Mouse (Mus musculus): ENCODE measurements at regions not wholly inside any gene's neighbourhood (a gene's known extent, or its start where the extent isn't known, plus 50 kb on each side); places are given as distances from the start of the nearest gene placed in this dataset.

GRCm38 (mm10) chr5:119944371-119944770 lies 111.9 kb downstream of the Tbx5 start:
- no peak for DNase-seq (ENCODE audit: low read depth, low spot score)

GRCm38 (mm10) chr5:119948399-119948798 lies 115.9 kb downstream of the Tbx5 start:
- peak; percentile 57 for DNase-seq (ENCODE audit: low read depth, low spot score)

GRCm38 (mm10) chr5:119952085-119952484 lies 119.6 kb downstream of the Tbx5 start:
- no peak for DNase-seq (ENCODE audit: low read depth, low spot score)

GRCm38 (mm10) chr5:119953189-119953588 lies 120.7 kb downstream of the Tbx5 start:
- DNase-seq (ENCODE audit: low read depth, low spot score) = no peak

GRCm38 (mm10) chr5:119953811-119954566 lies 121.5 kb downstream of the Tbx5 start:
- no peak for DNase-seq (ENCODE audit: low read depth, low spot score)

- no peak for DNase-seq (ENCODE audit: low read depth, low spot score)
Measured at GRCm38 (mm10) chr5:119958942-119959341, 126.5 kb downstream of the Tbx5 start.

- DNase-seq (ENCODE audit: low read depth, low spot score) = no peak
Measured at GRCm38 (mm10) chr5:119964751-119965150, 132.3 kb downstream of the Tbx5 start.

GRCm38 (mm10) chr5:119971286-119971685 lies 138.8 kb downstream of the Tbx5 start:
- DNase-seq (ENCODE audit: low read depth, low spot score) = no peak

- DNase-seq (ENCODE audit: low read depth, low spot score) = no peak
Measured at GRCm38 (mm10) chr5:119972802-119973437, 140.5 kb downstream of the Tbx5 start.

GRCm38 (mm10) chr5:119978096-119978715 lies 138.1 kb upstream of the Rbm19 start:
- peak; percentile 12 for DNase-seq (ENCODE audit: low read depth, low spot score)

GRCm38 (mm10) chr5:119981111-119981807 lies 135.0 kb upstream of the Rbm19 start:
- DNase-seq (ENCODE audit: low read depth, low spot score) = no peak

- peak; percentile 11 for DNase-seq (ENCODE audit: low read depth, low spot score)
Measured at GRCm38 (mm10) chr5:119984206-119984605, 132.1 kb upstream of the Rbm19 start.

GRCm38 (mm10) chr5:119992130-119992529 lies 124.1 kb upstream of the Rbm19 start:
- no peak for DNase-seq (ENCODE audit: low read depth, low spot score)

- no peak for DNase-seq (ENCODE audit: low read depth, low spot score)
Measured at GRCm38 (mm10) chr5:119995726-119996125, 120.5 kb upstream of the Rbm19 start.

GRCm38 (mm10) chr5:120005696-120006469 lies 110.4 kb upstream of the Rbm19 start:
- no peak for DNase-seq (ENCODE audit: low read depth, low spot score)

GRCm38 (mm10) chr5:120007738-120008137 lies 108.5 kb upstream of the Rbm19 start:
- DNase-seq (ENCODE audit: low read depth, low spot score) = peak; percentile 4

GRCm38 (mm10) chr5:120008306-120008705 lies 108.0 kb upstream of the Rbm19 start:
- DNase-seq (ENCODE audit: low read depth, low spot score) = no peak

- DNase-seq (ENCODE audit: low read depth, low spot score) = no peak
Measured at GRCm38 (mm10) chr5:120015417-120015816, 100.8 kb upstream of the Rbm19 start.

- DNase-seq (ENCODE audit: low read depth, low spot score) = no peak
Measured at GRCm38 (mm10) chr5:120018126-120018525, 98.1 kb upstream of the Rbm19 start.

GRCm38 (mm10) chr5:120020748-120021147 lies 95.5 kb upstream of the Rbm19 start:
- no peak for DNase-seq (ENCODE audit: low read depth, low spot score)

- no peak for DNase-seq (ENCODE audit: low read depth, low spot score)
Measured at GRCm38 (mm10) chr5:120022276-120022675, 94.0 kb upstream of the Rbm19 start.

Measured in ES-CJ7 (cell line).